Mouse (Mus musculus) stomach, embryonic 16.5 days (tissue): ENCODE results near the gene Akap2. TPM values are rescaled to one million over a fixed set of nuclear protein-coding genes. Genes with fewer than 3 reads are reported as not detected.

ENCODE experiments used
- ATAC-seq: fragments of 200-750 bp; cut with Nextera tagmentation; 2 replicates; pipeline ENCODE4 v1.8.0; 2017; ENCODE audit warnings: moderate number of reproducible peaks, moderate TSS enrichment; ENCODE audit not compliant: insufficient read depth, low FRiP score
- H3K27ac ChIP-seq: fragments of 300-500 bp; sonication (generic); 2 replicates; pipeline ENCODE4 v1.5.1; 2014; ENCODE audit warnings: low read length
- H3K27me3 ChIP-seq: fragments of 300-500 bp; sonication (generic); 2 replicates; pipeline ENCODE4 v1.6.1; 2014; ENCODE audit warnings: low read length, control low read depth, mixed read lengths; ENCODE audit not compliant: control insufficient read depth, insufficient read depth
- H3K36me3 ChIP-seq: fragments of 300-500 bp; sonication (generic); 2 replicates; pipeline ENCODE4 v1.6.1; 2014; ENCODE audit warnings: low read length; ENCODE audit not compliant: control insufficient read depth, insufficient read depth
- H3K4me1 ChIP-seq: fragments of 300-500 bp; sonication (generic); 2 replicates; pipeline ENCODE4 v1.6.1; 2014; ENCODE audit warnings: low read length, control low read depth, mixed read lengths; ENCODE audit not compliant: control insufficient read depth, insufficient read depth
- H3K4me2 ChIP-seq: fragments of 300-500 bp; sonication (generic); 2 replicates; pipeline ENCODE4 v1.6.1; 2014; ENCODE audit warnings: low read depth, low read length, mixed read lengths
- H3K4me3 ChIP-seq: fragments of 300-500 bp; sonication (generic); replicated peaks from 2 replicates; pipeline ENCODE4 v1.5.1; 2014; ENCODE audit warnings: mild to moderate bottlenecking, low read length
- H3K9ac ChIP-seq: fragments of 300-500 bp; sonication (generic); 2 replicates; pipeline ENCODE4 v1.6.1; 2014; ENCODE audit warnings: low read length
- H3K9me3 ChIP-seq: fragments of 300-500 bp; sonication (generic); replicated peaks from 2 replicates; pipeline ENCODE4 v1.6.1; 2016; ENCODE audit warnings: low read length, control low read depth; ENCODE audit not compliant: control insufficient read depth
- WGBS: fragments of 180-500 bp; shearing (Covaris S2); extraction: QIAGEN DNeasy Blood & Tissue Kit; methylation state at CpG from one replicate; pipeline ENCODE4 v1.1.7; 2014; 5-methylcytosine and 5-hydroxymethylcytosine counted together
- polyA plus RNA-seq: library from polyadenylated mRNA; unstranded; fragments of >200 nt; fragmentation: Nextera tagmentation; extraction: Ambion mirVana; gene quantifications from 2 replicates; pipeline ENCODE4 v1.2.1, GENCODE M21; 2015

Akap2 gene
- polyA plus RNA-seq, 1 experiment from 2014 or later = 26.5 TPM

DNA sequence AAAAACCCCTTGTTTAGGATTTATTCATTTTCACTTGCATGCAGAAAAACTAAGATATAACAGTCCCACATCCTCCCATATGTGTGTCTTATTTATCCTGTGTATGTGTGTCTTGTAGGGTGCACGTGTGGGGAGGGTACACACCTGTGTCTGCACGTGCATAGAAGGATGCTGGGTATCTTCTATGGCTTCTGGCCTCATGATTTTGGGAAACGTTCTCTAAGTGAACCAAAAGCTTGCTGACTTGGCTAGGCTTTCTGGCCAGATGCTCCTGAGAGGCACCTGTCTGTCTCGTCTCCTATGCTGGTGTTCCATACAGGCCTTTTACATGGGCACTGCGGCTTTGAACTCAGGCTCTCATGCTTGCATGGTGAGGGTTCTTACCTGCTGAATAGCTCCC is 105.2 kb downstream of the Akap2 start:
- no peak for ATAC-seq
- 82% methylated on average over 5 of the region's 5 CpGs for WGBS
- no peak overlapping the region for H3K9ac ChIP-seq

GRCm38 (mm10) chr4:57824626-57825240 is 107.3 kb downstream of the Akap2 start:
- no peak overlapping the region for H3K9ac ChIP-seq
- H3K27me3 ChIP-seq = no peaks in the 10 kb centered on the region
- WGBS = 54% methylated on average over 8 of the region's 8 CpGs
- no peaks in the 10 kb centered on the region for H3K36me3 ChIP-seq
- H3K9me3 ChIP-seq = no peaks in the 10 kb centered on the region
- no peak overlapping the region for H3K27ac ChIP-seq
- H3K4me3 ChIP-seq = no peak overlapping the region
- H3K4me2 ChIP-seq = no peak overlapping the region
- peaks cover 6% of the 10 kb centered on the region for H3K4me1 ChIP-seq
- ATAC-seq = no peak

More for the DNA sequence above, 105.2 kb downstream of the Akap2 start:
- H3K4me1 ChIP-seq = peaks cover 6% of the 10 kb centered on the region; the same call in 1 of the 2 replicates
- H3K4me3 ChIP-seq = no peak overlapping the region
- H3K4me2 ChIP-seq = no peak overlapping the region
- H3K27ac ChIP-seq = no peak overlapping the region
- no peaks in the 10 kb centered on the region for H3K36me3 ChIP-seq
- no peaks in the 10 kb centered on the region for H3K9me3 ChIP-seq
- no peaks in the 10 kb centered on the region for H3K27me3 ChIP-seq

- Histone ChIP-seq H3K9me3 (no peaks in the 10 kb centered on the region), H3K4me2 (no peak overlapping the region), H3K9ac (no peak overlapping the region), H3K36me3 (no peaks in the 10 kb centered on the region), H3K4me1 (peaks cover 6% of the 10 kb centered on the region), H3K27ac (no peak overlapping the region), H3K4me3 (no peak overlapping the region), H3K27me3 (no peaks in the 10 kb centered on the region)
- ATAC-seq = no peak
- 81% methylated on average over 7 of the region's 7 CpGs for WGBS
These were observed 108.8 kb downstream of the Akap2 start for GRCm38 (mm10) chr4:57826272-57826671.

DNA sequence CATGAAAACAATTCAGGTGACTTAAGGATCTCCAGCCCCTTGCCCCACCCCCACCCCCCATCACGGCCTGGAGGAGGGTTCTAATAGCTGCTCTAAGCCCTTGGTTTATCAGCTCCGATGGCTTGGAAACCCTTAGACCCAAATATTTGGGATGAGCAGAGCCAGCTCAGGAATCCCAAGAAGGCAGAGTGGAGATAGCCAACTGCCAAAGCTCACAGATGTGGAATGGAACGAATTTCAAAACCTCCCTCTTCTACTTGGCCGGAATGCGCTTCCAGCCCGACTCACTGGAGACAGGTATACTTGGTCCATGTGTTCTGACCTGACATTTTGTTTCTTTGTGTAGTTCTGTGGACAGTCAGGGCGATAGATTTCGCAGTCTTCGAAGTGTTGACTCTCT is 111.7 kb downstream of the Akap2 start:
- Histone ChIP-seq H3K4me2 (no peak overlapping the region), H3K4me3 (no peak overlapping the region), H3K9ac (no peak overlapping the region), H3K27ac (no peak overlapping the region), H3K36me3 (no peaks in the 10 kb centered on the region), H3K9me3 (no peaks in the 10 kb centered on the region), H3K27me3 (no peaks in the 10 kb centered on the region), H3K4me1 (peaks cover 13% of the 10 kb centered on the region)
- 69% methylated on average over 9 of the region's 9 CpGs for WGBS
- no peak for ATAC-seq

DNA sequence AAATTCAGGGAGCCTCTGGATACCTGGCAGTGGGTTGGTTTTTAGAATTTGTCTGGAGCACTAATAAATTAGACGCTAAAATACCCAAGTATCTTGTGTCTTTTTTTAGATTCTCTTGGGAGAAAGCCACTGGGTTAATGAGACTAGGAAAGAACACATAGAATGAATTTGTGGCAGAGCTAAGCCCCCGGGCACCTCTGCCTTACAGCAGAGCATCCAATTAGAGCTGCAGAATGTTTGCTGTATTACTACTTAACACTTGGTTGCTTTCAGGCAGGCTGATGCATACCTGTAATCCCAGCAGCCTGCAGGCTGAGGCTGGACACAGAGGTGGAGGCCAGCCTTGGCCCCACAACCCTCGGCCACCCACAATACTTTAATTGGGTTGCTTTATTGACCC is 112.3 kb downstream of the Akap2 start:
- H3K36me3 ChIP-seq = no peaks in the 10 kb centered on the region
- H3K9ac ChIP-seq = no peak overlapping the region
- no peak for ATAC-seq
- 84% methylated on average over 3 of the region's 3 CpGs for WGBS
- no peaks in the 10 kb centered on the region for H3K9me3 ChIP-seq
- peaks cover 14% of the 10 kb centered on the region for H3K4me1 ChIP-seq
- no peaks in the 10 kb centered on the region for H3K27me3 ChIP-seq
- H3K4me2 ChIP-seq = no peak overlapping the region
- H3K4me3 ChIP-seq = no peak overlapping the region
- H3K27ac ChIP-seq = no peak overlapping the region

GRCm38 (mm10) chr4:57832318-57832717 is 114.9 kb downstream of the Akap2 start:
- Histone ChIP-seq H3K4me3 (no peak overlapping the region), H3K27ac (no peak overlapping the region), H3K36me3 (no peaks in the 10 kb centered on the region), H3K27me3 (no peaks in the 10 kb centered on the region), H3K4me2 (no peak overlapping the region), H3K4me1 (peaks cover 14% of the 10 kb centered on the region), H3K9ac (no peak overlapping the region), H3K9me3 (no peaks in the 10 kb centered on the region)
- ATAC-seq = no peak
- WGBS = 44% methylated on average over 7 of the region's 7 CpGs

DNA sequence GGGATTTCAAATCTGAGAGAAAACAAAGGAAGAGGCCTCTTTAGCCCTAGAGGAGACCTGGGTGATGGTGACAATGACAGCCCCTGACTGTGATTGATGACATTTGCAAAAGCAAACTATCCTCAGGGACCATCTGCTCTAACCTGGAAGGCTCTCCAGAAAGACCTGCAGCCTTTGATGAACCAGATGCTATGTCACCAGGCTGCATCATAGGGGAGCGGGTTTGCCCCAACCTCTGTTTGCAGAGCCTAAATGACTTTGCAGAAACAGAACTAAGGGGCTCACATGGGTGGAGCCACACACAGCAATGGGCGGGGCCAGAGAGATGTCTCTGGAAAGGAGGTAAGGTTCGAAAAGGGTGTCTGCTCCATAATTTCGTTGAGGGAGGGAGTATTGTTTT is 115.6 kb downstream of the Akap2 start:
- Histone ChIP-seq H3K27me3 (no peaks in the 10 kb centered on the region), H3K27ac (no peak overlapping the region), H3K4me2 (no peak overlapping the region), H3K36me3 (no peaks in the 10 kb centered on the region), H3K9me3 (no peaks in the 10 kb centered on the region), H3K4me1 (peaks cover 14% of the 10 kb centered on the region), H3K9ac (no peak overlapping the region), H3K4me3 (no peak overlapping the region)
- 56% methylated on average over 4 of the region's 4 CpGs for WGBS
- ATAC-seq = 0 out of 2 replicates have a peak, but pooled peaks have one; percentile 21

- Histone ChIP-seq H3K27ac (0 out of 2 replicates have a peak overlapping the region, but pooled peaks have one; percentile 24), H3K27me3 (no peaks in the 10 kb centered on the region), H3K9me3 (no peaks in the 10 kb centered on the region), H3K9ac (no peak overlapping the region), H3K4me2 (no peak overlapping the region), H3K36me3 (no peaks in the 10 kb centered on the region), H3K4me1 (peaks cover 14% of the 10 kb centered on the region), H3K4me3 (no peak overlapping the region)
- WGBS = 42% methylated on average over 4 of the region's 4 CpGs
- peak; percentile 45; the same call in 1 of the 2 replicates for ATAC-seq
These were observed 116.7 kb downstream of the Akap2 start for GRCm38 (mm10) chr4:57834141-57834540.

DNA sequence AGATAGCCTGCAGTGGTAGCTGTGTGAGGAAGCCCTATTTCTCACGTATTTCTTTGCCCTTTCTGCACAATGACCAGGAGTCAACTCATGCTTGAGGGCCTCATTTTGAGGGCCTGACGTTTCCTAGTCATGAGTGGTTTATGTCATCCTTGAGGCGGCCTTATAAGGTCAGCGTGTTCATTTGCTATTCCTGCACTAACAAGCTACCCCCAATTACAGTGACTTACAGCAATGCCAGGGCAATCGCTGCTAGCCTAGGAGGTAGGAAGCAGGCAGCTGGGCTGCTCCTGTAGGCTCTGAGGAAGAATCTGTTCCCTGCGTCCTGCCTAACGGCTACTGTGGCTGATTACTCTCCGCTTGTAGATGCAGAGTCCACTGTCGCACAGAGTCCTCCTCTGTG is 119.6 kb downstream of the Akap2 start:
- no peak overlapping the region for H3K27ac ChIP-seq
- 0 out of 2 replicates have a peak overlapping the region, but pooled peaks have one; percentile 5 for H3K9ac ChIP-seq
- no peak for ATAC-seq
- H3K36me3 ChIP-seq = no peaks in the 10 kb centered on the region
- no peaks in the 10 kb centered on the region for H3K27me3 ChIP-seq
- H3K9me3 ChIP-seq = no peaks in the 10 kb centered on the region
- no peak overlapping the region for H3K4me3 ChIP-seq
- no peak overlapping the region for H3K4me2 ChIP-seq
- WGBS = 62% methylated on average over 9 of the region's 9 CpGs
- peaks cover 14% of the 10 kb centered on the region; the same call in 1 of the 2 replicates for H3K4me1 ChIP-seq
